Mouse (Mus musculus): ENCODE data around the gene Rptor. TPM values are rescaled to one million over a fixed set of nuclear protein-coding genes. Genes with fewer than 3 reads are reported as not detected.

Gene Rptor
- polyA plus RNA-seq, 1 experiment from 2014 or later, result 14.6 TPM

- H3K9me3 ChIP-seq (ENCODE audit: low read depth, low read length), result no peaks in the 10 kb centered on the region
- H3K4me3 ChIP-seq (ENCODE audit: low read depth, low read length), result no peak overlapping the region
- 34% methylated on average over 10 of the region's 10 CpGs for WGBS
- no peak overlapping the region for H3K9ac ChIP-seq
- no peak overlapping the region for H3K27ac ChIP-seq (ENCODE audit: low read depth)
- TF ChIP-seq CTCF (IDR thresholded peaks at IDR 0.05; ENCODE audit: low read depth), result no peak
- H3K4me1 ChIP-seq (ENCODE audit: insufficient read depth), result no peaks in the 10 kb centered on the region
- no peaks in the 10 kb centered on the region for H3K27me3 ChIP-seq (ENCODE audit: insufficient read depth, low read length)
- H3K36me3 ChIP-seq (ENCODE audit: insufficient read depth), result peaks cover 18% of the 10 kb centered on the region; the same call in 1 of the 2 replicates
- ATAC-seq (ENCODE audit: insufficient read depth), result no peak
- peak; percentile 34 for DNase-seq
- no peak overlapping the region for H3K4me2 ChIP-seq
These were observed 260.7 kb downstream of the Rptor start for GRCm38 (mm10) chr11:119863421-119863821.

- TF ChIP-seq CTCF (IDR thresholded peaks at IDR 0.05; ENCODE audit: low read depth), result no peak
- H3K36me3 ChIP-seq (ENCODE audit: insufficient read depth), result peaks cover 24% of the 10 kb centered on the region
- no peaks in the 10 kb centered on the region for H3K9me3 ChIP-seq (ENCODE audit: low read depth, low read length)
- no peak overlapping the region for H3K9ac ChIP-seq
- no peak overlapping the region for H3K4me2 ChIP-seq
- H3K4me3 ChIP-seq (ENCODE audit: low read depth, low read length), result no peak overlapping the region
- no peak overlapping the region for H3K27ac ChIP-seq (ENCODE audit: low read depth)
- DNase-seq (no peak), ATAC-seq (ENCODE audit: insufficient read depth) (no peak)
- 74% methylated on average over 6 of the region's 6 CpGs for WGBS
- H3K27me3 ChIP-seq (ENCODE audit: insufficient read depth, low read length), result no peaks in the 10 kb centered on the region
- H3K4me1 ChIP-seq (ENCODE audit: insufficient read depth), result no peaks in the 10 kb centered on the region
These were observed 264.1 kb downstream of the Rptor start for GRCm38 (mm10) chr11:119866837-119867236.

DNA sequence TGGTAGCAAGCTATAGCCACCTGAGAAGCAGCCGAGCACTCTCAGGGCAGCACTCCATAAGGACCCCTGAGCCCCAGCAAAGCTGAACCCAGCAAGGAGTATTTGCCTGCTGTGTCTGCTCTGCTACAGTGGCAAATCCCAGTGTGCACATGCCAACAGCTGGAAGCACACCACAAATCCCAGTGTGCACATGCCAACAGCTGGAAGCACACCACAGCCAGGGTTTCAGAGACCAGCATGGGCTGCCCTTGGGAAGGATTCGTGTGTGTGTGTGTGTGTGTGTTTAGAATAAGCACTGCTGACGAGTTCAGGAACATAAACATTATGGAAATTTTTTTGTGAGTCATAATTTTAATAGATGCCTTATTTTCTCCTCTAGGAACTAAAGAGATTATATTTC, 265.4 kb downstream of the Rptor start:
- H3K4me3 ChIP-seq (ENCODE audit: low read depth, low read length), result no peak overlapping the region
- H3K27me3 ChIP-seq (ENCODE audit: insufficient read depth, low read length), result no peaks in the 10 kb centered on the region
- no peak overlapping the region for H3K9ac ChIP-seq
- TF ChIP-seq CTCF (IDR thresholded peaks at IDR 0.05; ENCODE audit: low read depth), result no peak
- DNase-seq (peak; percentile 56), ATAC-seq (ENCODE audit: insufficient read depth) (no peak)
- 66% methylated on average over 3 of the region's 3 CpGs for WGBS
- H3K9me3 ChIP-seq (ENCODE audit: low read depth, low read length), result no peaks in the 10 kb centered on the region
- peaks cover 37% of the 10 kb centered on the region for H3K36me3 ChIP-seq (ENCODE audit: insufficient read depth)
- H3K4me2 ChIP-seq, result no peak overlapping the region
- no peaks in the 10 kb centered on the region for H3K4me1 ChIP-seq (ENCODE audit: insufficient read depth)
- peak overlapping the region; percentile 36; the same call in 1 of the 2 replicates for H3K27ac ChIP-seq (ENCODE audit: low read depth)

- H3K9me3 ChIP-seq (ENCODE audit: low read depth, low read length), result no peaks in the 10 kb centered on the region
- WGBS, result 63% methylated on average over 4 of the region's 4 CpGs
- H3K27me3 ChIP-seq (ENCODE audit: insufficient read depth, low read length), result no peaks in the 10 kb centered on the region
- H3K4me1 ChIP-seq (ENCODE audit: insufficient read depth), result no peaks in the 10 kb centered on the region
- H3K27ac ChIP-seq (ENCODE audit: low read depth), result peak overlapping the region; percentile 70; the same call in 1 of the 2 replicates
- H3K4me2 ChIP-seq, result no peak overlapping the region
- no peak for TF ChIP-seq CTCF (IDR thresholded peaks at IDR 0.05; ENCODE audit: low read depth)
- H3K9ac ChIP-seq, result no peak overlapping the region
- peaks cover 39% of the 10 kb centered on the region for H3K36me3 ChIP-seq (ENCODE audit: insufficient read depth)
- no peak for ATAC-seq (ENCODE audit: insufficient read depth)
- peak; percentile 16 for DNase-seq
- no peak overlapping the region for H3K4me3 ChIP-seq (ENCODE audit: low read depth, low read length)
These were observed 265.9 kb downstream of the Rptor start for GRCm38 (mm10) chr11:119868556-119868955.

- no peak overlapping the region for H3K9ac ChIP-seq
- no peak overlapping the region for H3K4me3 ChIP-seq (ENCODE audit: low read depth, low read length)
- 76% methylated on average over 7 of the region's 7 CpGs for WGBS
- H3K9me3 ChIP-seq (ENCODE audit: low read depth, low read length), result no peaks in the 10 kb centered on the region
- H3K27me3 ChIP-seq (ENCODE audit: insufficient read depth, low read length), result no peaks in the 10 kb centered on the region
- no peak overlapping the region for H3K4me2 ChIP-seq
- ATAC-seq (ENCODE audit: insufficient read depth) (no peak), DNase-seq (no peak)
- no peaks in the 10 kb centered on the region for H3K4me1 ChIP-seq (ENCODE audit: insufficient read depth)
- no peak overlapping the region for H3K27ac ChIP-seq (ENCODE audit: low read depth)
- H3K36me3 ChIP-seq (ENCODE audit: insufficient read depth), result peaks cover 58% of the 10 kb centered on the region
- TF ChIP-seq CTCF (IDR thresholded peaks at IDR 0.05; ENCODE audit: low read depth), result no peak
These were observed 268.4 kb downstream of the Rptor start for GRCm38 (mm10) chr11:119871141-119871540.

GRCm38 (mm10) chr11:119873643-119874042, 270.9 kb downstream of the Rptor start:
- H3K27ac ChIP-seq (ENCODE audit: low read depth), result no peak overlapping the region
- H3K4me3 ChIP-seq (ENCODE audit: low read depth, low read length), result no peak overlapping the region
- no peaks in the 10 kb centered on the region for H3K9me3 ChIP-seq (ENCODE audit: low read depth, low read length)
- no peak overlapping the region for H3K4me2 ChIP-seq
- H3K9ac ChIP-seq, result no peak overlapping the region
- ATAC-seq (ENCODE audit: insufficient read depth) (no peak), DNase-seq (no peak)
- 85% methylated on average over 4 of the region's 4 CpGs for WGBS
- no peak for TF ChIP-seq CTCF (IDR thresholded peaks at IDR 0.05; ENCODE audit: low read depth)
- H3K27me3 ChIP-seq (ENCODE audit: insufficient read depth, low read length), result no peaks in the 10 kb centered on the region
- peaks cover 66% of the 10 kb centered on the region for H3K36me3 ChIP-seq (ENCODE audit: insufficient read depth)
- no peaks in the 10 kb centered on the region for H3K4me1 ChIP-seq (ENCODE audit: insufficient read depth)

DNA sequence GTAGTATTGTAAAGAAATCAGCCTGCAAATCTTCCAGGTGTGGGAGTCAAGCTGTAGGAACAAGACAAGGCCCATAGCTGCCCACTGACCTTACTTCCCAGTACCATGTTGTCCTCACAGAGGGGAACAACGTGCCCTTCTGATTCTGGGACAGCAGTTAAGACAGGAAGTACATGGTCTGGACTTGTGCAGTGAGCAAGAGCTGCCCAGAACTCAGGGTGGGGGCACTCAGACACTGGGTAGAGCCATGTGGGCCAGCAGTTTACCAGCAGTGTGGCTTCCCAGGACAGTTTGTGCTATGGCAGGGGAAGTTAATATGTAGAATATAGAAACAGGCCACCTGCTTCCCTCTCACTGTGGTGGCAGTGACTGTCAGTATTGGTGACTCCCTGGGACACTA, 272.1 kb downstream of the Rptor start:
- WGBS, result 79% methylated on average over 1 of the region's 1 CpGs
- no peak for DNase-seq
- H3K9me3 ChIP-seq (ENCODE audit: low read depth, low read length), result no peaks in the 10 kb centered on the region
- no peaks in the 10 kb centered on the region for H3K27me3 ChIP-seq (ENCODE audit: insufficient read depth, low read length)
- H3K27ac ChIP-seq (ENCODE audit: low read depth), result no peak overlapping the region
- H3K4me3 ChIP-seq (ENCODE audit: low read depth, low read length), result no peak overlapping the region
- H3K36me3 ChIP-seq (ENCODE audit: insufficient read depth), result peaks cover 74% of the 10 kb centered on the region
- ATAC-seq (ENCODE audit: insufficient read depth), result no peak
- H3K9ac ChIP-seq, result no peak overlapping the region
- H3K4me2 ChIP-seq, result no peak overlapping the region
- no peak for TF ChIP-seq CTCF (IDR thresholded peaks at IDR 0.05; ENCODE audit: low read depth)
- H3K4me1 ChIP-seq (ENCODE audit: insufficient read depth), result no peaks in the 10 kb centered on the region

DNA sequence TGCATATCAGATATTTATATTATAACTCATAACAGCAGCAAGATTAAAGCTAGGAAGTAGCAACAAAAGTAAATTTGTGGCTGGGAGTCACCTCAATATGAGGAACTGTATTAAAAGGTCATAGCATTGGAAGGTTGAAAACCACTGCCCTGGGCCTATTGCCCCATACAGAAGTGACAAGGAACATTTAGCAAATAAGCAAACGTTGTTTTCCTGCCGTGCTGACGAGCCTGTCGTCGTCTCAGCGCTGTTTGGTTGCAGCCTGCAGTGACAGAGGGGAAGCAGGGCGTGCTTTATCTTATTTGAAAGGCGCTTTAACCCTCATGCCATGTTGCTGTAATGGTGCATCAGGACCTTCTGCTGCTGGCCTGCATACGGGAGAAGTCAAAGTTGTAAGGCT, 273.0 kb downstream of the Rptor start:
- H3K36me3 ChIP-seq (ENCODE audit: insufficient read depth), result peaks cover 82% of the 10 kb centered on the region
- no peak overlapping the region for H3K27ac ChIP-seq (ENCODE audit: low read depth)
- DNase-seq (no peak), ATAC-seq (ENCODE audit: insufficient read depth) (no peak)
- WGBS, result 77% methylated on average over 9 of the region's 9 CpGs
- no peak overlapping the region for H3K4me2 ChIP-seq
- no peaks in the 10 kb centered on the region for H3K4me1 ChIP-seq (ENCODE audit: insufficient read depth)
- H3K4me3 ChIP-seq (ENCODE audit: low read depth, low read length), result no peak overlapping the region
- no peaks in the 10 kb centered on the region for H3K9me3 ChIP-seq (ENCODE audit: low read depth, low read length)
- H3K9ac ChIP-seq, result no peak overlapping the region
- H3K27me3 ChIP-seq (ENCODE audit: insufficient read depth, low read length), result no peaks in the 10 kb centered on the region
- no peak for TF ChIP-seq CTCF (IDR thresholded peaks at IDR 0.05; ENCODE audit: low read depth)
